Mouse (Mus musculus) heart, embryonic 12.5 days (tissue): ENCODE results near the gene Cdk5rap1. TPM values are rescaled to one million over a fixed set of nuclear protein-coding genes. Genes with fewer than 3 reads are reported as not detected.
"Not testable (repeated sequence)": the region's sequence is repeated elsewhere in the genome, so short reads cannot be mapped to it uniquely, and the experiment has no call there.

Experiments used
- ATAC-seq: fragments of 200-750 bp; cut with Nextera tagmentation; 2 replicates; pipeline ENCODE4 v1.8.0; 2017; ENCODE audit warnings: moderate TSS enrichment, moderate library complexity; ENCODE audit not compliant: insufficient number of reproducible peaks, low FRiP score
- H3K27ac ChIP-seq: fragments of 300-500 bp; sonication (generic); 2 replicates; pipeline ENCODE4 v1.5.1; 2016; ENCODE audit warnings: mild to moderate bottlenecking, moderate library complexity; ENCODE audit not compliant: poor library complexity, severe bottlenecking
- H3K27me3 ChIP-seq: fragments of 300-500 bp; sonication (generic); replicated peaks from 2 replicates; pipeline ENCODE4 v1.6.1; 2016; ENCODE audit warnings: mild to moderate bottlenecking, moderate library complexity
- H3K36me3 ChIP-seq: fragments of 300-500 bp; sonication (generic); 2 replicates; pipeline ENCODE4 v1.6.1; 2016; ENCODE audit warnings: mild to moderate bottlenecking, moderate library complexity
- H3K4me1 ChIP-seq: fragments of 300-500 bp; sonication (generic); replicated peaks from 2 replicates; pipeline ENCODE4 v1.6.1; 2016; ENCODE audit warnings: mild to moderate bottlenecking
- H3K4me2 ChIP-seq: fragments of 300-500 bp; sonication (generic); 2 replicates; pipeline ENCODE4 v1.6.1; 2016; ENCODE audit warnings: mild to moderate bottlenecking, moderate library complexity
- H3K4me3 ChIP-seq: fragments of 300-500 bp; sonication (generic); 2 replicates; pipeline ENCODE4 v1.5.1; 2016; ENCODE audit warnings: mild to moderate bottlenecking
- H3K9ac ChIP-seq: fragments of 300-500 bp; sonication (generic); 2 replicates; pipeline ENCODE4 v1.6.1; 2016; ENCODE audit warnings: mild to moderate bottlenecking, moderate library complexity
- H3K9me3 ChIP-seq: fragments of 300-500 bp; sonication (generic); replicated peaks from 2 replicates; pipeline ENCODE4 v1.6.1; 2016; ENCODE audit warnings: mild to moderate bottlenecking, moderate library complexity
- WGBS: fragments of 180-500 bp; shearing (Covaris S2); methylation state at CpG from one replicate; pipeline ENCODE4 v1.1.7; 2016; 5-methylcytosine and 5-hydroxymethylcytosine counted together
- polyA plus RNA-seq: library from polyadenylated mRNA; unstranded; fragments of >200 nt; fragmentation: Nextera tagmentation; extraction: Ambion mirVana; gene quantifications from 2 replicates; pipeline ENCODE4 v1.2.1, GENCODE M21; 2016

The Cdk5rap1 gene
- polyA plus RNA-seq, 1 experiment from 2014 or later, result 15.4 TPM

- not testable (repeated sequence) for ATAC-seq, H3K27ac ChIP-seq, H3K4me1 ChIP-seq, H3K4me2 ChIP-seq, H3K9me3 ChIP-seq, H3K9ac ChIP-seq, H3K27me3 ChIP-seq, H3K4me3 ChIP-seq, H3K36me3 ChIP-seq
- WGBS, result 92% methylated on average over 1 of the region's 3 CpGs
Observed at GRCm38 (mm10) chr2:154304604-154305003, 68.2 kb downstream of the Cdk5rap1 start.

DNA sequence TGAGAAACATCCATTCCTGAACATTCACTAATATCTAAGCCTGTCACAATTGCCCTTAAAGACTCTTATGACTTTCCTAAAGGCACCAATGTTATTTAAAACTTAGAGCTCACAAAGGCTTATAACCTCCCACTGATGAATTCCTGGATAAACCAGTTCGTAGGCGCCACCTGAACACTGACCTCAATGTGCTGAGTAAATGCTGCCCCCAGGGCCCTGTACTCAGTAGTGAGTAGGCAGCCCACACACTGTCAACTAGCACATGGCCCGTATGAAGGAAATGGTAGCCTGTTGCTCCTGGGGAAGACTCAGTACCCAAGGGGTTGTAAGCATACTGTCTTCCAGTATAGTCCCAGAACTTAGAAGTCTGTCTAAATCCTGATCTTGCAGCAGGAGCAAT lies 71.0 kb downstream of the Cdk5rap1 start:
- H3K4me3 ChIP-seq, result no peak overlapping the region
- ATAC-seq, result no peak
- no peak overlapping the region for H3K4me2 ChIP-seq
- no peak overlapping the region for H3K9ac ChIP-seq
- no peaks in the 10 kb centered on the region for H3K27me3 ChIP-seq
- no peaks in the 10 kb centered on the region for H3K36me3 ChIP-seq
- no peaks in the 10 kb centered on the region; the same call in 1 of the 2 replicates for H3K4me1 ChIP-seq
- H3K9me3 ChIP-seq, result no peaks in the 10 kb centered on the region
- H3K27ac ChIP-seq, result no peak overlapping the region
- WGBS, result 81% methylated on average over 3 of the region's 3 CpGs

- no peak overlapping the region for H3K27ac ChIP-seq
- no peak overlapping the region for H3K4me3 ChIP-seq
- no peaks in the 10 kb centered on the region for H3K9me3 ChIP-seq
- peak; percentile 29; the same call in 1 of the 2 replicates for ATAC-seq
- no peak overlapping the region for H3K9ac ChIP-seq
- no peak overlapping the region for H3K4me2 ChIP-seq
- no peaks in the 10 kb centered on the region; the same call in 1 of the 2 replicates for H3K4me1 ChIP-seq
- no peaks in the 10 kb centered on the region for H3K36me3 ChIP-seq
- 26% methylated on average over 1 of the region's 1 CpGs for WGBS
- H3K27me3 ChIP-seq, result no peaks in the 10 kb centered on the region
Observed at GRCm38 (mm10) chr2:154300496-154300895, 72.3 kb downstream of the Cdk5rap1 start.

DNA sequence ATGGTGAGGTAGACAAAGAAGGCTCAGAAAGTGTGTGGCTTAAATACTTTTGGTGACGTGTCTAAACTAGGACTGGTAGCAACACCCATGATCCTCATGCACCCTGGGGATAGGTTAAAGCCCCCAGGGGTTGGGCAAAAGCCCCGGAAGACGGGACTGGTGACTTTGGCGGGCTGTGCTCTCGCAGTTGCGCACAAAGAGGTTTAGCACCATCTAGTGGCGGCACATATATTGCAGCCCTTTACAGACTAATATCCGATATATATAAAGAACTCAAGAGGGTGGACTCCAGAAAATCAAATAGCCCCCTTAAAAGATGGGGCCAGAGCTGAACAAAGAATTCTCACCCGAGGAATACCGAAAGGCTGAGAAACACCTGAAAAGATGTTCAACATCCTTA lies 78.1 kb downstream of the Cdk5rap1 start:
- 4% methylated on average over 10 of the region's 10 CpGs for WGBS
- not testable (repeated sequence) for ATAC-seq, H3K4me1 ChIP-seq, H3K27me3 ChIP-seq, H3K4me3 ChIP-seq, H3K27ac ChIP-seq, H3K9me3 ChIP-seq, H3K9ac ChIP-seq, H3K36me3 ChIP-seq
- peak overlapping the region; percentile 45; the same call in 1 of the 2 replicates for H3K4me2 ChIP-seq

DNA sequence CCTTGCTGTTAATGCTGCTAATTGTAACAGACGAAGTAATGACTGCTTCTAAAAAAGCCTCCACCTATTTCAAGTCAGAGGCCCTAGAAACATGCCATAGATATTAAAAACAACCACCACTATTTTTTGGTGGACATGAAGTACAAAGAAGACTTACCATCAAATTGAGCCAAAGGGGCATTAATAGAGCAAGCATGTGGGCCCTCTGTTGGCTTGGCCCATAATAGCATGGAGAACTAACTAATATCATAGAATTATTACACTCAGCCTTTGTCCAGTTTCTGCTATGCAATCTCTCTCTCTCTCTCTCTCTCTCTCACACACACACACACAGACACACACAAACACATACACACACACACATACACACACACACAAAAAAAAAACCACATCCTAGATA lies 80.0 kb downstream of the Cdk5rap1 start:
- Histone ChIP-seq H3K4me1 (no peaks in the 10 kb centered on the region), H3K27me3 (no peaks in the 10 kb centered on the region), H3K4me2 (no peak overlapping the region), H3K4me3 (no peak overlapping the region), H3K9me3 (no peaks in the 10 kb centered on the region), H3K36me3 (no peaks in the 10 kb centered on the region), H3K9ac (no peak overlapping the region), H3K27ac (no peak overlapping the region)
- no peak for ATAC-seq
- 57% methylated on average over 1 of the region's 1 CpGs for WGBS

- WGBS, result 85% methylated on average over 3 of the region's 3 CpGs
- H3K4me2 ChIP-seq, H3K4me3 ChIP-seq, H3K4me1 ChIP-seq, H3K27ac ChIP-seq, H3K9ac ChIP-seq, ATAC-seq, H3K27me3 ChIP-seq, H3K9me3 ChIP-seq, H3K36me3 ChIP-seq: not testable (repeated sequence)
Observed at GRCm38 (mm10) chr2:154291866-154292265, 80.9 kb downstream of the Cdk5rap1 start.

Other genes with a start within 250 kb of the Cdk5rap1 start
- gene Bpifa3, start 242.7 kb downstream of the Cdk5rap1 start, polyA plus RNA-seq, result not detected in 2 replicates
- not detected in 2 replicates for gene Bpifa1, start 230.1 kb downstream of the Cdk5rap1 start, polyA plus RNA-seq
- not detected in 2 replicates for gene Bpifa5, start 210.4 kb downstream of the Cdk5rap1 start, polyA plus RNA-seq
- 0.12 and 0.14 TPM in 2 replicates for gene Bpifb1, start 182.2 kb downstream of the Cdk5rap1 start, polyA plus RNA-seq
- 0.14 and 0.33 TPM in 2 replicates for gene Bpifb5, start 149.3 kb downstream of the Cdk5rap1 start, polyA plus RNA-seq
- 0.29 TPM in 1 of 2 replicates, not detected in the other for gene Bpifb9a, start 115.2 kb downstream of the Cdk5rap1 start, polyA plus RNA-seq
- not detected in 2 replicates for gene Bpifb9b, start 65.8 kb downstream of the Cdk5rap1 start, polyA plus RNA-seq
- 49.9 and 51.6 TPM in 2 replicates for gene Snta1, start 35.1 kb upstream of the Cdk5rap1 start, polyA plus RNA-seq
- gene Cbfa2t2, start 63.5 kb upstream of the Cdk5rap1 start, polyA plus RNA-seq, result 37.6 and 38.8 TPM in 2 replicates
- gene 1700003F12Rik, start 174.1 kb upstream of the Cdk5rap1 start, polyA plus RNA-seq, result 0.48 and 0.78 TPM in 2 replicates
- 0.13 and 0.15 TPM in 2 replicates for gene Actl10, start 178.8 kb upstream of the Cdk5rap1 start, polyA plus RNA-seq
- 0.27 and 0.87 TPM in 2 replicates for gene Necab3, start 185.9 kb upstream of the Cdk5rap1 start, polyA plus RNA-seq
- gene E2f1, start 196.9 kb upstream of the Cdk5rap1 start, polyA plus RNA-seq, result 21.7 and 21.8 TPM in 2 replicates
- gene Pxmp4, start 230.7 kb upstream of the Cdk5rap1 start, polyA plus RNA-seq, result 18.9 and 20.5 TPM in 2 replicates
- 0.78 and 0.82 TPM in 2 replicates for gene Zfp341, start 240.3 kb upstream of the Cdk5rap1 start, polyA plus RNA-seq
- gene 4930519P11Rik, start 240.4 kb upstream of the Cdk5rap1 start, polyA plus RNA-seq, result 0.64 TPM in 1 of 2 replicates, not detected in the other